Mouse (Mus musculus) myocyte (in vitro differentiated cells): ENCODE data around the gene Inha.

Experiments used
- CEBPB ChIP-seq: IDR thresholded peaks from 2 replicates; pipeline ENCODE4 v1.6.1; 2011; ENCODE audit warnings: mild to moderate bottlenecking, moderate library complexity; ENCODE audit not compliant: poor library complexity, insufficient read depth, severe bottlenecking
- POLR2A ChIP-seq: IDR thresholded peaks from one replicate; pipeline ENCODE4 v1.6.1; 2011; ENCODE audit warnings: low read depth, mild to moderate bottlenecking, control low read depth, moderate library complexity; ENCODE audit not compliant: insufficient read length

DNA sequence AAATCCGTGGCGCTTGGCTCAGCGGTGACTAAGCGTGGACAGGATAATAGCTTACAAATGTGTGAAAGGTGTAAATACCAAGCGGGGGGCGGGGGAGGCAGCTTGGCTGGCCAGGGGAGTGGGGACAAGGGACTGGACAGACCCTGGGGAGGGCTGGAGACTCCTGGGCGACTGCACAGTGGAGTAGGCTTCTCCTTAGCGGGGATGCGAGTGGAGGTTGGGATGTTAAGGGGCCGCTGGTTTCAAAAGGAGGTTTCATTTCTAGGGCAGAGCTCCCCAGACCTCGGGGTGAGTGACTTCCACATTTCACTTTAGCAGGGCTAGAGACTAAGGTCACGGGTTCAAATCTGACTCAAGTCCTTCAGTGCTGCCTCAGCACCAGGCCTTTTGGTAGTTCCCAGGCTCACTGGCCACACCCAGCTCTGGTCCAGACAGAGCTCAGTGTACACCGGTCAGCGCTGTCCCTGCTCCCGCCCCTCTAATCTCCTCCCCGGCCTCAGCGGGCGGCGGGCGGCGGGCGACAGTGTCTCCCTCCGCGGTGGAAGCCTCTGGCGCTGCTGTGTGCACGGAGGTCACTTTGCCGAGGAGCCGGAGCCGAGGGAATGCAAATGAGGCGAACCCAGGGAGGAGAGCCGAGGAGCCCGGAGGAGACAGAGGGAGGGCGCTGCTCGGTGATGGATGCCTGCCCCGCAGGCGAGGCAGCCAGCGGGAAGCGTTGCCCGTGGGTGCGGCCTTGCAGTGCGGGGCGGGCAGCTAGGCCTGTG lies 48.7 kb upstream of the Inha start:
- TF ChIP-seq CEBPB (no peak), POLR2A (peak; percentile 21)
